Mouse (Mus musculus) forebrain, embryonic 12.5 days (tissue): Measurements from ENCODE around the gene Tenm2. TPM values are rescaled to one million over a fixed set of nuclear protein-coding genes. Genes with fewer than 3 reads are reported as not detected.

Source experiments
- ATAC-seq: fragments of 200-750 bp; cut with Nextera tagmentation; 2 replicates; pipeline ENCODE4 v1.8.0; 2017; ENCODE audit warnings: moderate TSS enrichment; ENCODE audit not compliant: low FRiP score
- H3K27ac ChIP-seq: fragments of 300-500 bp; sonication (generic); 2 replicates; pipeline ENCODE4 v1.5.1; 2016; ENCODE audit warnings: mild to moderate bottlenecking
- H3K27me3 ChIP-seq: fragments of 300-500 bp; sonication (generic); 2 replicates; pipeline ENCODE4 v1.6.1; 2016; ENCODE audit warnings: mild to moderate bottlenecking
- H3K36me3 ChIP-seq: fragments of 300-500 bp; sonication (generic); replicated peaks from 2 replicates; pipeline ENCODE4 v1.6.1; 2016; ENCODE audit warnings: mild to moderate bottlenecking
- H3K4me1 ChIP-seq: fragments of 300-500 bp; sonication (generic); 2 replicates; pipeline ENCODE4 v1.6.1; 2016
- H3K4me2 ChIP-seq: fragments of 300-500 bp; sonication (generic); 2 replicates; pipeline ENCODE4 v1.6.1; 2016; ENCODE audit warnings: mild to moderate bottlenecking, moderate library complexity
- H3K4me3 ChIP-seq: fragments of 300-500 bp; sonication (generic); replicated peaks from 2 replicates; pipeline ENCODE4 v1.5.1; 2016; ENCODE audit warnings: mild to moderate bottlenecking
- H3K9ac ChIP-seq: fragments of 300-500 bp; sonication (generic); 2 replicates; pipeline ENCODE4 v1.6.1; 2016; ENCODE audit warnings: mild to moderate bottlenecking
- H3K9me3 ChIP-seq: fragments of 300-500 bp; sonication (generic); 2 replicates; pipeline ENCODE4 v1.6.1; 2016
- WGBS: fragments of 180-500 bp; shearing (Covaris S2); methylation state at CpG from one replicate; pipeline ENCODE4 v1.1.7; 2016; 5-methylcytosine and 5-hydroxymethylcytosine counted together
- polyA plus RNA-seq: library from polyadenylated mRNA; unstranded; fragments of >200 nt; fragmentation: Nextera tagmentation; extraction: Ambion mirVana; gene quantifications from 2 replicates; pipeline ENCODE4 v1.2.1, GENCODE M21; 2016

The Tenm2 gene
- polyA plus RNA-seq, 1 experiment from 2014 or later: 10.9 TPM

GRCm38 (mm10) chr11:36548139-36548538 is 687.6 kb downstream of the Tenm2 start:
- Histone ChIP-seq H3K9me3 (no peaks in the 10 kb centered on the region), H3K4me1 (peaks cover 42% of the 10 kb centered on the region), H3K27ac (no peak overlapping the region), H3K4me2 (no peak overlapping the region), H3K4me3 (no peak overlapping the region), H3K9ac (no peak overlapping the region), H3K27me3 (no peaks in the 10 kb centered on the region), H3K36me3 (no peaks in the 10 kb centered on the region)
- 65% methylated on average over 4 of the region's 4 CpGs for WGBS
- peak; percentile 59; the same call in 1 of the 2 replicates for ATAC-seq

GRCm38 (mm10) chr11:36538144-36538543 is 697.6 kb downstream of the Tenm2 start:
- no peak overlapping the region for H3K4me3 ChIP-seq
- H3K4me1 ChIP-seq: no peaks in the 10 kb centered on the region
- H3K27me3 ChIP-seq: no peaks in the 10 kb centered on the region
- H3K9ac ChIP-seq: no peak overlapping the region
- no peak overlapping the region for H3K27ac ChIP-seq
- no peak for ATAC-seq
- WGBS: 91% methylated on average over 4 of the region's 4 CpGs
- no peaks in the 10 kb centered on the region for H3K9me3 ChIP-seq
- no peaks in the 10 kb centered on the region for H3K36me3 ChIP-seq
- no peak overlapping the region for H3K4me2 ChIP-seq

- Histone ChIP-seq H3K36me3 (no peaks in the 10 kb centered on the region), H3K9me3 (no peaks in the 10 kb centered on the region), H3K4me1 (no peaks in the 10 kb centered on the region), H3K4me2 (no peak overlapping the region), H3K27ac (no peak overlapping the region), H3K9ac (no peak overlapping the region), H3K4me3 (no peak overlapping the region), H3K27me3 (no peaks in the 10 kb centered on the region)
- 92% methylated on average over 9 of the region's 9 CpGs for WGBS
- ATAC-seq: no peak
These were observed 698.1 kb downstream of the Tenm2 start for GRCm38 (mm10) chr11:36537573-36538133.

GRCm38 (mm10) chr11:36535591-36535990 is 700.2 kb downstream of the Tenm2 start:
- H3K27me3 ChIP-seq: 0 out of 2 replicates have a peak, but pooled peaks cover 4% of the 10 kb centered on the region
- no peak for ATAC-seq
- no peak overlapping the region for H3K27ac ChIP-seq
- no peaks in the 10 kb centered on the region for H3K4me1 ChIP-seq
- H3K9ac ChIP-seq: no peak overlapping the region
- H3K9me3 ChIP-seq: no peaks in the 10 kb centered on the region
- H3K4me3 ChIP-seq: no peak overlapping the region
- H3K36me3 ChIP-seq: no peaks in the 10 kb centered on the region
- no peak overlapping the region for H3K4me2 ChIP-seq
- 95% methylated on average over 3 of the region's 3 CpGs for WGBS

- H3K9me3 ChIP-seq: no peaks in the 10 kb centered on the region
- H3K9ac ChIP-seq: no peak overlapping the region
- ATAC-seq: no peak
- H3K36me3 ChIP-seq: no peaks in the 10 kb centered on the region
- H3K27ac ChIP-seq: no peak overlapping the region
- peaks cover 4% of the 10 kb centered on the region; the same call in 1 of the 2 replicates for H3K4me1 ChIP-seq
- 73% methylated on average over 4 of the region's 4 CpGs for WGBS
- 0 out of 2 replicates have a peak, but pooled peaks cover 10% of the 10 kb centered on the region for H3K27me3 ChIP-seq
- no peak overlapping the region for H3K4me3 ChIP-seq
- H3K4me2 ChIP-seq: no peak overlapping the region
These were observed 704.1 kb downstream of the Tenm2 start for GRCm38 (mm10) chr11:36531614-36532013.

- no peaks in the 10 kb centered on the region for H3K36me3 ChIP-seq
- no peak overlapping the region for H3K27ac ChIP-seq
- no peak overlapping the region for H3K4me2 ChIP-seq
- H3K9ac ChIP-seq: no peak overlapping the region
- WGBS: 67% methylated on average over 4 of the region's 4 CpGs
- no peaks in the 10 kb centered on the region for H3K9me3 ChIP-seq
- no peak overlapping the region for H3K4me3 ChIP-seq
- no peak for ATAC-seq
- peaks cover 4% of the 10 kb centered on the region; the same call in 1 of the 2 replicates for H3K4me1 ChIP-seq
- H3K27me3 ChIP-seq: 0 out of 2 replicates have a peak, but pooled peaks cover 10% of the 10 kb centered on the region
These were observed 708.3 kb downstream of the Tenm2 start for GRCm38 (mm10) chr11:36527509-36527908.

- Histone ChIP-seq H3K4me3 (no peak overlapping the region), H3K27ac (no peak overlapping the region), H3K9ac (no peak overlapping the region), H3K9me3 (no peaks in the 10 kb centered on the region), H3K27me3 (0 out of 2 replicates have a peak, but pooled peaks cover 10% of the 10 kb centered on the region), H3K36me3 (no peaks in the 10 kb centered on the region), H3K4me1 (peaks cover 4% of the 10 kb centered on the region; the same call in 1 of the 2 replicates), H3K4me2 (no peak overlapping the region)
- WGBS: 10% methylated on average over 8 of the region's 8 CpGs
- no peak for ATAC-seq
These were observed 709.4 kb downstream of the Tenm2 start for GRCm38 (mm10) chr11:36526381-36526780.

GRCm38 (mm10) chr11:36512468-36512867 is 723.3 kb downstream of the Tenm2 start:
- no peak for ATAC-seq
- 0 out of 2 replicates have a peak, but pooled peaks cover 6% of the 10 kb centered on the region for H3K9me3 ChIP-seq
- H3K27me3 ChIP-seq: no peaks in the 10 kb centered on the region
- H3K27ac ChIP-seq: no peak overlapping the region
- no peak overlapping the region for H3K4me3 ChIP-seq
- H3K4me1 ChIP-seq: peaks cover 8% of the 10 kb centered on the region
- H3K9ac ChIP-seq: no peak overlapping the region
- 41% methylated on average over 7 of the region's 7 CpGs for WGBS
- no peak overlapping the region for H3K4me2 ChIP-seq
- H3K36me3 ChIP-seq: no peaks in the 10 kb centered on the region; the same call in 1 of the 2 replicates

GRCm38 (mm10) chr11:36508312-36508711 is 727.5 kb downstream of the Tenm2 start:
- no peaks in the 10 kb centered on the region; the same call in 1 of the 2 replicates for H3K36me3 ChIP-seq
- 0 out of 2 replicates have a peak, but pooled peaks cover 6% of the 10 kb centered on the region for H3K9me3 ChIP-seq
- H3K4me1 ChIP-seq: peaks cover 11% of the 10 kb centered on the region
- H3K4me2 ChIP-seq: no peak overlapping the region
- H3K27ac ChIP-seq: no peak overlapping the region
- 62% methylated on average over 7 of the region's 7 CpGs for WGBS
- no peak overlapping the region for H3K9ac ChIP-seq
- H3K4me3 ChIP-seq: no peak overlapping the region
- H3K27me3 ChIP-seq: 0 out of 2 replicates have a peak, but pooled peaks cover 3% of the 10 kb centered on the region
- no peak for ATAC-seq

- H3K4me1 ChIP-seq: 0 out of 2 replicates have a peak, but pooled peaks cover 3% of the 10 kb centered on the region
- H3K27me3 ChIP-seq: 0 out of 2 replicates have a peak, but pooled peaks cover 3% of the 10 kb centered on the region
- no peaks in the 10 kb centered on the region for H3K36me3 ChIP-seq
- WGBS: 68% methylated on average over 9 of the region's 9 CpGs
- ATAC-seq: no peak
- H3K4me2 ChIP-seq: no peak overlapping the region
- H3K9me3 ChIP-seq: no peaks in the 10 kb centered on the region
- no peak overlapping the region for H3K27ac ChIP-seq
- no peak overlapping the region for H3K4me3 ChIP-seq
- H3K9ac ChIP-seq: no peak overlapping the region
These were observed 740.7 kb downstream of the Tenm2 start for GRCm38 (mm10) chr11:36494898-36495548.

GRCm38 (mm10) chr11:36492274-36492673 is 743.5 kb downstream of the Tenm2 start:
- H3K4me2 ChIP-seq: no peak overlapping the region
- no peak overlapping the region for H3K4me3 ChIP-seq
- 88% methylated on average over 6 of the region's 6 CpGs for WGBS
- H3K9me3 ChIP-seq: no peaks in the 10 kb centered on the region
- H3K4me1 ChIP-seq: 0 out of 2 replicates have a peak, but pooled peaks cover 3% of the 10 kb centered on the region
- H3K27ac ChIP-seq: no peak overlapping the region
- 0 out of 2 replicates have a peak, but pooled peaks have one; percentile 20 for ATAC-seq
- no peak overlapping the region for H3K9ac ChIP-seq
- H3K36me3 ChIP-seq: no peaks in the 10 kb centered on the region
- peaks cover 7% of the 10 kb centered on the region; the same call in 1 of the 2 replicates for H3K27me3 ChIP-seq

GRCm38 (mm10) chr11:36490085-36490484 is 745.7 kb downstream of the Tenm2 start:
- H3K36me3 ChIP-seq: no peaks in the 10 kb centered on the region
- 61% methylated on average over 7 of the region's 7 CpGs for WGBS
- H3K9ac ChIP-seq: no peak overlapping the region
- no peak for ATAC-seq
- no peak overlapping the region for H3K4me3 ChIP-seq
- no peak overlapping the region for H3K4me2 ChIP-seq
- H3K27ac ChIP-seq: no peak overlapping the region
- no peaks in the 10 kb centered on the region for H3K9me3 ChIP-seq
- peaks cover 4% of the 10 kb centered on the region; the same call in 1 of the 2 replicates for H3K4me1 ChIP-seq
- peaks cover 7% of the 10 kb centered on the region; the same call in 1 of the 2 replicates for H3K27me3 ChIP-seq
